Mouse (Mus musculus): ENCODE measurements around the gene Golph3. TPM values are rescaled to one million over a fixed set of nuclear protein-coding genes. Genes with fewer than 3 reads are reported as not detected.

Golph3 gene
- 93.2 and 98.0 TPM in 2 replicates for polyA plus RNA-seq (2014; fragmentation: Nextera tagmentation; extraction: Ambion mirVana)

- Histone ChIP-seq H3K4me1 (replicated peaks; ENCODE audit: control insufficient read depth, insufficient read depth, low read length) (peaks cover 17% of the 10 kb centered on the region), H3K36me3 (ENCODE audit: control insufficient read depth, insufficient read depth, low read length) (no peaks in the 10 kb centered on the region; the same call in 1 of the 2 replicates), H3K9me3 (ENCODE audit: control insufficient read depth, low read length) (no peaks in the 10 kb centered on the region), H3K4me2 (ENCODE audit: low read length) (peak within 1 kb of the TSS; percentile 73), H3K9ac (ENCODE audit: low read length) (peak within 1 kb of the TSS; percentile 98), H3K27ac (ENCODE audit: low read depth) (peak within 1 kb of the TSS; percentile 95), H3K27me3 (replicated peaks; ENCODE audit: control insufficient read depth, insufficient read depth, low read length) (no peaks in the 10 kb centered on the region), H3K4me3 (ENCODE audit: low read depth, low read length) (peak within 1 kb of the TSS; percentile 95)
- DNase-seq (ENCODE audit: low spot score): peak; percentile 96
- WGBS: under 1% methylated on average over 74 of the region's 74 CpGs
- ATAC-seq (replicated peaks; ENCODE audit: low FRiP score, low TSS enrichment, low read depth): peak; percentile 96
Measured at GRCm38 (mm10) chr15:12321091-12321787, at the start of gene Golph3. Gene Golph3 (plus strand): TSS chr15:12321450.

- Histone ChIP-seq H3K4me1 (replicated peaks; ENCODE audit: control insufficient read depth, insufficient read depth, low read length) (no peaks in the 10 kb centered on the region), H3K9ac (ENCODE audit: low read length) (no peak overlapping the region), H3K9me3 (ENCODE audit: control insufficient read depth, low read length) (no peaks in the 10 kb centered on the region), H3K36me3 (ENCODE audit: control insufficient read depth, insufficient read depth, low read length) (peaks cover 24% of the 10 kb centered on the region), H3K4me2 (ENCODE audit: low read length) (no peak overlapping the region), H3K4me3 (ENCODE audit: low read depth, low read length) (no peak overlapping the region), H3K27ac (ENCODE audit: low read depth) (no peak overlapping the region), H3K27me3 (replicated peaks; ENCODE audit: control insufficient read depth, insufficient read depth, low read length) (no peaks in the 10 kb centered on the region)
- no peak for DNase-seq (ENCODE audit: low spot score)
- WGBS: 82% methylated on average over 12 of the region's 12 CpGs
- no peak for ATAC-seq (replicated peaks; ENCODE audit: low FRiP score, low TSS enrichment, low read depth)
Measured at GRCm38 (mm10) chr15:12273325-12274052, 47.8 kb upstream of the Golph3 start.

GRCm38 (mm10) chr15:12274053-12274769, 47.0 kb upstream of the Golph3 start:
- no peak overlapping the region for H3K4me3 ChIP-seq (ENCODE audit: low read depth, low read length)
- no peak overlapping the region for H3K27ac ChIP-seq (ENCODE audit: low read depth)
- no peak overlapping the region for H3K9ac ChIP-seq (ENCODE audit: low read length)
- H3K4me2 ChIP-seq (ENCODE audit: low read length): no peak overlapping the region
- WGBS: 55% methylated on average over 4 of the region's 4 CpGs
- H3K9me3 ChIP-seq (ENCODE audit: control insufficient read depth, low read length): no peaks in the 10 kb centered on the region
- no peak for DNase-seq (ENCODE audit: low spot score)
- no peak for ATAC-seq (replicated peaks; ENCODE audit: low FRiP score, low TSS enrichment, low read depth)
- H3K27me3 ChIP-seq (replicated peaks; ENCODE audit: control insufficient read depth, insufficient read depth, low read length): no peaks in the 10 kb centered on the region
- no peaks in the 10 kb centered on the region for H3K4me1 ChIP-seq (replicated peaks; ENCODE audit: control insufficient read depth, insufficient read depth, low read length)
- peaks cover 19% of the 10 kb centered on the region for H3K36me3 ChIP-seq (ENCODE audit: control insufficient read depth, insufficient read depth, low read length)

- DNase-seq (ENCODE audit: low spot score): no peak
- no peak overlapping the region for H3K27ac ChIP-seq (ENCODE audit: low read depth)
- no peaks in the 10 kb centered on the region for H3K9me3 ChIP-seq (ENCODE audit: control insufficient read depth, low read length)
- no peak overlapping the region for H3K4me3 ChIP-seq (ENCODE audit: low read depth, low read length)
- H3K27me3 ChIP-seq (replicated peaks; ENCODE audit: control insufficient read depth, insufficient read depth, low read length): no peaks in the 10 kb centered on the region
- H3K9ac ChIP-seq (ENCODE audit: low read length): no peak overlapping the region
- peaks cover 10% of the 10 kb centered on the region for H3K36me3 ChIP-seq (ENCODE audit: control insufficient read depth, insufficient read depth, low read length)
- no peak overlapping the region for H3K4me2 ChIP-seq (ENCODE audit: low read length)
- no peak for ATAC-seq (replicated peaks; ENCODE audit: low FRiP score, low TSS enrichment, low read depth)
- no peaks in the 10 kb centered on the region for H3K4me1 ChIP-seq (replicated peaks; ENCODE audit: control insufficient read depth, insufficient read depth, low read length)
- 86% methylated on average over 4 of the region's 4 CpGs for WGBS
Measured at GRCm38 (mm10) chr15:12275091-12275623, 46.1 kb upstream of the Golph3 start.

- no peaks in the 10 kb centered on the region for H3K9me3 ChIP-seq (ENCODE audit: control insufficient read depth, low read length)
- no peak overlapping the region for H3K9ac ChIP-seq (ENCODE audit: low read length)
- no peak overlapping the region for H3K27ac ChIP-seq (ENCODE audit: low read depth)
- DNase-seq (ENCODE audit: low spot score) (no peak), ATAC-seq (replicated peaks; ENCODE audit: low FRiP score, low TSS enrichment, low read depth) (no peak)
- no peaks in the 10 kb centered on the region for H3K36me3 ChIP-seq (ENCODE audit: control insufficient read depth, insufficient read depth, low read length)
- 92% methylated on average over 1 of the region's 1 CpGs for WGBS
- H3K27me3 ChIP-seq (replicated peaks; ENCODE audit: control insufficient read depth, insufficient read depth, low read length): no peaks in the 10 kb centered on the region
- no peak overlapping the region for H3K4me3 ChIP-seq (ENCODE audit: low read depth, low read length)
- H3K4me2 ChIP-seq (ENCODE audit: low read length): no peak overlapping the region
- no peaks in the 10 kb centered on the region for H3K4me1 ChIP-seq (replicated peaks; ENCODE audit: control insufficient read depth, insufficient read depth, low read length)
Measured at GRCm38 (mm10) chr15:12279816-12280215, 41.4 kb upstream of the Golph3 start.

GRCm38 (mm10) chr15:12284794-12285534, 36.3 kb upstream of the Golph3 start:
- DNase-seq (ENCODE audit: low spot score): no peak
- H3K27me3 ChIP-seq (replicated peaks; ENCODE audit: control insufficient read depth, insufficient read depth, low read length): no peaks in the 10 kb centered on the region

GRCm38 (mm10) chr15:12285535-12285809, 35.8 kb upstream of the Golph3 start:
- H3K9ac ChIP-seq (ENCODE audit: low read length): no peak overlapping the region
- no peaks in the 10 kb centered on the region for H3K4me1 ChIP-seq (replicated peaks; ENCODE audit: control insufficient read depth, insufficient read depth, low read length)
- no peak overlapping the region for H3K4me3 ChIP-seq (ENCODE audit: low read depth, low read length)
- ATAC-seq (replicated peaks; ENCODE audit: low FRiP score, low TSS enrichment, low read depth) (no peak), DNase-seq (ENCODE audit: low spot score) (no peak)
- no peaks in the 10 kb centered on the region for H3K36me3 ChIP-seq (ENCODE audit: control insufficient read depth, insufficient read depth, low read length)
- 56% methylated on average over 5 of the region's 5 CpGs for WGBS
- H3K9me3 ChIP-seq (ENCODE audit: control insufficient read depth, low read length): peaks cover 3% of the 10 kb centered on the region; the same call in 1 of the 2 replicates
- H3K27ac ChIP-seq (ENCODE audit: low read depth): no peak overlapping the region
- no peaks in the 10 kb centered on the region for H3K27me3 ChIP-seq (replicated peaks; ENCODE audit: control insufficient read depth, insufficient read depth, low read length)
- no peak overlapping the region for H3K4me2 ChIP-seq (ENCODE audit: low read length)

More at GRCm38 (mm10) chr15:12284794-12285534, 36.3 kb upstream of the Golph3 start:
- Histone ChIP-seq H3K4me3 (ENCODE audit: low read depth, low read length) (no peak overlapping the region), H3K36me3 (ENCODE audit: control insufficient read depth, insufficient read depth, low read length) (no peaks in the 10 kb centered on the region), H3K27ac (ENCODE audit: low read depth) (no peak overlapping the region), H3K9ac (ENCODE audit: low read length) (no peak overlapping the region), H3K4me1 (replicated peaks; ENCODE audit: control insufficient read depth, insufficient read depth, low read length) (no peaks in the 10 kb centered on the region), H3K9me3 (ENCODE audit: control insufficient read depth, low read length) (peaks cover 3% of the 10 kb centered on the region; the same call in 1 of the 2 replicates), H3K4me2 (ENCODE audit: low read length) (no peak overlapping the region)
- 61% methylated on average over 6 of the region's 6 CpGs for WGBS
- ATAC-seq (replicated peaks; ENCODE audit: low FRiP score, low TSS enrichment, low read depth): no peak

- Histone ChIP-seq H3K9me3 (ENCODE audit: control insufficient read depth, low read length) (peaks cover 3% of the 10 kb centered on the region; the same call in 1 of the 2 replicates), H3K27me3 (replicated peaks; ENCODE audit: control insufficient read depth, insufficient read depth, low read length) (no peaks in the 10 kb centered on the region), H3K27ac (ENCODE audit: low read depth) (no peak overlapping the region), H3K4me1 (replicated peaks; ENCODE audit: control insufficient read depth, insufficient read depth, low read length) (no peaks in the 10 kb centered on the region), H3K36me3 (ENCODE audit: control insufficient read depth, insufficient read depth, low read length) (no peaks in the 10 kb centered on the region), H3K4me3 (ENCODE audit: low read depth, low read length) (no peak overlapping the region), H3K9ac (ENCODE audit: low read length) (no peak overlapping the region), H3K4me2 (ENCODE audit: low read length) (no peak overlapping the region)
- WGBS: 84% methylated on average over 7 of the region's 7 CpGs
- DNase-seq (ENCODE audit: low spot score) (no peak), ATAC-seq (replicated peaks; ENCODE audit: low FRiP score, low TSS enrichment, low read depth) (no peak)
Measured at GRCm38 (mm10) chr15:12290330-12290729, 30.9 kb upstream of the Golph3 start.

Measured in intestine, embryonic 14.5 days (tissue).